Mouse (Mus musculus) brain, embryonic 14.5 days (tissue): ENCODE results near the gene Sept5.

ENCODE experiments used
- CTCF ChIP-seq: fragments of 200-500 bp; IDR thresholded peaks from 2 replicates; pipeline ENCODE4 v1.5.1; 2012; ENCODE audit warnings: inconsistent platforms, mild to moderate bottlenecking, moderate library complexity, borderline replicate concordance; ENCODE audit not compliant: insufficient read depth, insufficient read length; ENCODE audit errors: extremely low read depth
- POLR2A ChIP-seq: fragments of 200-500 bp; IDR thresholded peaks from 2 replicates; pipeline ENCODE4 v1.6.1; 2012; ENCODE audit warnings: mild to moderate bottlenecking, inconsistent platforms, borderline replicate concordance; ENCODE audit not compliant: poor library complexity, insufficient read depth, insufficient read length, severe bottlenecking; ENCODE audit errors: extremely low read depth

DNA sequence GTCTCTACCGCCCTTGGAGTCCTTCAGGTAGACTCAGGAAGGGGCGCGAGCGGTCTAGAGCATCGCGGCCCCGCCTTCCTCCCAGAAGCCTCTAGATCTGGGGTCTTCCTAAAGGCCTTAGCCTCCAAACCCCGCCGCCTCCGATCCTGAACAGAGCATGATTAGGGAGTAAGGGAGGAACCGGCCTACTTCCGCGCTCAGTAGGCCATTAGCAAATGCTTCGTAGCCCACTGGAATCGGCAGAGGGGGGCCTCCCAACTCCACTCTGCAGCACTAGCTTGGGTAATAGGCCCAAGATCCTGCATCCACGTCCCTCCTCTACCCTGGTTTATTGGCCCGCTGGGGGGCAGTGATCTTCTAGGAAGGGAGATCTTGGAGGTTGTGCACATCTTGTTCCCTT lies 7.7 kb downstream of the Sept5 start, which contains the start of gene Gp1bb:
- TF ChIP-seq POLR2A (no peak), CTCF (no peak)
